In the genomic region with DNA sequence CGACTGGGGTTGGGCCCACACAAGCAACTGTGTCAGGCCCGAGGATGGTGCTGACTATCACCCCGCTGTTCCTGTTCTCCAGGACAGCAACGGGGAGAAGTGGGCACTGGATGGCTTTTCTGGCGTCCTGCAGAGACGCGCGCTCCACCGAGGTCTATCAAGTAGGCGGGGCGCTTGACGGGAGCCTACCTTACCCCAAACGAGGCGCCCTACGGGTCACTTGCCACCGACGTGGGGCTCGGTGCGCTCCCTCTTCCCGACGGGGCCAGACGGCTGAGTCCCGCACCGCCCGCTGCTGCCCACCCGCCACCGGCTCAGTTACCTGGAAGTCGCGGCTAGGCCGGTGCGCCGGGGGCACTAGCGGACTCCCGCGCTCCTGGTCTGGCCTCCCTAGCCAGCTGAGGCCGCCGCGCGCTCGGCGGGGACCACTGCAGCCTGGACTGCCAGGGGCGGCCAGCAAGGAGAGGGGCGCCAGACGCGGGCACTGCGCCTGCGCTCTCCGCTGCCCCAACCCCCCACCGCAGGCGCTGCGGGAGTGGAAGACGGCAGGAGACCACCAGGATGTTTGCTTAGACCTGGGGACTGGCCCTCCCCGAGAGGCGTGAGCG, we compare ENCODE assay signal across 8 mouse cellular contexts. TPM values are rescaled to one million over a fixed set of nuclear protein-coding genes. Genes with fewer than 3 reads are reported as not detected.
DNase-seq lines count a peak whose midpoint lies in the region; ATAC-seq and TF ChIP-seq lines count a peak whose summit lies in the region.

A gene (minus strand): TSS at position 465 of the 608 bp plus-strand sequence.

- peak; percentile 48 for TF ChIP-seq POLR2A in brain, embryonic 14.5 days (IDR thresholded peaks at IDR 0.05; ENCODE audit: borderline replicate concordance, extremely low read depth, insufficient read depth, insufficient read length, poor library complexity, severe bottlenecking)

- DNase-seq in ZHBTc4 (ENCODE audit: low read depth, low spot score) = peak; percentile 51
- DNase-seq in brain, embryonic 14.5 days (ENCODE audit: low read depth) = peak; percentile 89
- peak; percentile 90 for DNase-seq in forebrain, embryonic 11.5 days (ENCODE audit: low spot score)
- peak; percentile 20 for DNase-seq in layer of hippocampus, adult 9-11 months
- DNase-seq in retina, embryonic 14.5 days (ENCODE audit: low spot score) = peak; percentile 83

- H3K9me3 ChIP-seq in forebrain, embryonic 11.5 days (ENCODE audit: control insufficient read depth, low read length) = no peaks in the 10 kb centered on the region
- H3K9me3 ChIP-seq in lung, embryonic 16.5 days (ENCODE audit: control insufficient read depth, low read length) = no peaks in the 10 kb centered on the region

- H3K27ac ChIP-seq in forebrain, embryonic 11.5 days (ENCODE audit: low read depth, low read length) = no peak within 1 kb of the TSS; the same call in 1 of the 2 replicates
- peak within 1 kb of the TSS; percentile 49 for H3K27ac ChIP-seq in lung, embryonic 16.5 days (ENCODE audit: low read length)

- peak; percentile 36; the same call in 1 of the 2 replicates for TF ChIP-seq CTCF in brain, embryonic 14.5 days (IDR thresholded peaks at IDR 0.05; ENCODE audit: borderline replicate concordance, extremely low read depth, insufficient read depth, insufficient read length)

- no peaks in the 10 kb centered on the region for H3K36me3 ChIP-seq in forebrain, embryonic 11.5 days (ENCODE audit: control insufficient read depth, insufficient read depth, low read length)
- no peaks in the 10 kb centered on the region for H3K36me3 ChIP-seq in lung, embryonic 16.5 days (ENCODE audit: control insufficient read depth, insufficient read depth, low read length)

- H3K4me2 ChIP-seq in forebrain, embryonic 11.5 days (ENCODE audit: low read depth, low read length, severe bottlenecking) = peak within 1 kb of the TSS; percentile 88
- peak within 1 kb of the TSS; percentile 92 for H3K4me2 ChIP-seq in lung, embryonic 16.5 days (ENCODE audit: low read depth, low read length)

- H3K4me1 ChIP-seq in forebrain, embryonic 11.5 days (replicated peaks; ENCODE audit: control insufficient read depth, insufficient read depth, low read length) = peaks cover 4% of the 10 kb centered on the region; the same call in 1 of the 2 replicates
- H3K4me1 ChIP-seq in lung, embryonic 16.5 days (replicated peaks; ENCODE audit: control insufficient read depth, insufficient read depth, low read length) = peaks cover 7% of the 10 kb centered on the region

- under 1% methylated on average over 55 of the region's 55 CpGs for WGBS in forebrain, embryonic 11.5 days
- WGBS in lung, embryonic 16.5 days = under 1% methylated on average over 43 of the region's 55 CpGs

- H3K9ac ChIP-seq in forebrain, embryonic 11.5 days (ENCODE audit: low read length) = peak within 1 kb of the TSS; percentile 71
- H3K9ac ChIP-seq in lung, embryonic 16.5 days (ENCODE audit: low read length) = peak within 1 kb of the TSS; percentile 78

- no peaks in the 10 kb centered on the region for H3K27me3 ChIP-seq in forebrain, embryonic 11.5 days (ENCODE audit: control insufficient read depth, insufficient read depth, low read length)
- H3K27me3 ChIP-seq in lung, embryonic 16.5 days (ENCODE audit: control insufficient read depth, insufficient read depth, low read depth, low read length) = no peaks in the 10 kb centered on the region

- peak; percentile 92 for ATAC-seq in forebrain, embryonic 11.5 days (replicated peaks; ENCODE audit: low FRiP score)
- peak; percentile 34 to 44 for ATAC-seq in hematopoietic stem cell, adult 5-6 weeks (replicated peaks in 1 of 2; ENCODE audit: insufficient read depth in 1 of 2, low FRiP score in 2 of 2, low TSS enrichment in 1 of 2, low read depth in 1 of 2, poor library complexity in 2 of 2, severe bottlenecking in 2 of 2)
- peak; percentile 78 for ATAC-seq in lung, embryonic 16.5 days (ENCODE audit: low read depth)
- no peak for ATAC-seq in monocyte, adult 5-6 weeks (replicated peaks; ENCODE audit: insufficient number of reproducible peaks, low FRiP score, low TSS enrichment, poor library complexity, severe bottlenecking)

- peak within 1 kb of the TSS; percentile 59 for H3K4me3 ChIP-seq in forebrain, embryonic 11.5 days (ENCODE audit: low read depth, low read length)
- peak within 1 kb of the TSS; percentile 85 for H3K4me3 ChIP-seq in lung, embryonic 16.5 days (ENCODE audit: low read length)

RNA-seq across cellular contexts. Expression of the gene that starts here (rescaled TPM):
- 6.8 and 7.5 TPM in 2 replicates for polyA plus RNA-seq in brain, embryonic 14.5 days (2012; rRNA removed)
- 7.5 and 8.5 TPM in 2 replicates for polyA plus RNA-seq in forebrain, embryonic 11.5 days (2014; fragmentation: Nextera tagmentation; extraction: Ambion mirVana)
- not detected in 2 replicates for total RNA-seq in hematopoietic stem cell, adult 5-6 weeks (2017)
- polyA plus RNA-seq in lung, embryonic 16.5 days (2015; fragmentation: Nextera tagmentation; extraction: Ambion mirVana) = 9.7 and 9.8 TPM in 2 replicates
- not detected in 3 replicates for total RNA-seq in monocyte, adult 5-6 weeks (2017)

Comparison
In these comparisons a context has a peak if more than half of its experiments do, and no peak if none do; other contexts are left out.
1. Peak in ATAC-seq in hematopoietic stem cell, adult 5-6 weeks; RNA of the gene not detected or under 1 TPM.
2. DNase-seq: peak in every context shown above with its lines; median percentile 90 in forebrain, embryonic 11.5 days; 89 in brain, embryonic 14.5 days; 83 in retina, embryonic 14.5 days; 51 in ZHBTc4; 20 in layer of hippocampus, adult 9-11 months.